Mouse (Mus musculus) forebrain, embryonic 13.5 days (tissue): ENCODE results near the gene Clca3a1. TPM values are rescaled to one million over a fixed set of nuclear protein-coding genes. Genes with fewer than 3 reads are reported as not detected.

Experiments used
- ATAC-seq: fragments of 200-750 bp; cut with Nextera tagmentation; 2 replicates; pipeline ENCODE4 v1.8.0; 2017
- H3K27ac ChIP-seq: fragments of 300-500 bp; sonication (generic); 2 replicates; pipeline ENCODE4 v1.5.1; 2015; ENCODE audit warnings: inconsistent platforms, mild to moderate bottlenecking, moderate library complexity
- H3K27me3 ChIP-seq: fragments of 300-500 bp; sonication (generic); 2 replicates; pipeline ENCODE4 v1.6.1; 2015; ENCODE audit warnings: mild to moderate bottlenecking, inconsistent platforms
- H3K36me3 ChIP-seq: fragments of 300-500 bp; sonication (generic); 2 replicates; pipeline ENCODE4 v1.6.1; 2015; ENCODE audit warnings: mild to moderate bottlenecking, inconsistent platforms; ENCODE audit not compliant: poor library complexity, severe bottlenecking
- H3K4me1 ChIP-seq: fragments of 300-500 bp; sonication (generic); 2 replicates; pipeline ENCODE4 v1.6.1; 2015; ENCODE audit warnings: inconsistent platforms
- H3K4me2 ChIP-seq: fragments of 300-500 bp; sonication (generic); 2 replicates; pipeline ENCODE4 v1.6.1; 2015; ENCODE audit warnings: inconsistent platforms, mild to moderate bottlenecking, moderate library complexity
- H3K4me3 ChIP-seq: fragments of 300-500 bp; sonication (generic); 2 replicates; pipeline ENCODE4 v1.5.1; 2015; ENCODE audit warnings: mild to moderate bottlenecking, inconsistent platforms
- H3K9ac ChIP-seq: fragments of 300-500 bp; sonication (generic); 2 replicates; pipeline ENCODE4 v1.6.1; 2015; ENCODE audit warnings: mild to moderate bottlenecking, inconsistent platforms
- H3K9me3 ChIP-seq: fragments of 300-500 bp; sonication (generic); replicated peaks from 2 replicates; pipeline ENCODE4 v1.6.1; 2016; ENCODE audit warnings: inconsistent platforms
- WGBS: fragments of 180-500 bp; shearing (Covaris S2); methylation state at CpG from one replicate; pipeline ENCODE4 v1.1.7; 2015; 5-methylcytosine and 5-hydroxymethylcytosine counted together
- polyA plus RNA-seq: library from polyadenylated mRNA; unstranded; fragments of >200 nt; fragmentation: Nextera tagmentation; extraction: Ambion mirVana; gene quantifications from 2 replicates; pipeline ENCODE4 v1.2.1, GENCODE M21; 2015

Clca3a1 gene
- polyA plus RNA-seq, 1 experiment from 2014 or later, result 0.12 TPM

DNA sequence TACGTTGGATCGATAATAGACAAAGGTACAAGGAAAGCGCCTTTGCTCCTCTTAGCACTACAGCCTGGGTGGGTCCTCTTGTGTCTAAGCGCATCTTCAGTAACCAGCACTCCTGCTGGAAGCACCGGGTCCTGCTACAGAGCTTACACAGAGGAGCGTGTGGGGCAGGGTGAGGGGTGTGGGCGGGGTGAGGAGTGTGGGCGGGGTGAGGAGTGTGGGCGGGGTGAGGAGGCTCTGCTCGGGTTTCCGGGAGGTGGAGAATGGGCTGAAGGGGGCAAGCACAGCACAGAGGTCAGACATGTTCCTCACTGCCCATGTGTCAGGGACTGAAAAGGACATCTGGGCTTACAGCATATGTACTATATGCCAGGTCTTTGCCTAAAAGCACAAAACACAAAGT lies 71.5 kb downstream of the Clca3a1 start:
- Histone ChIP-seq H3K9me3 (no peaks in the 10 kb centered on the region), H3K4me2 (no peak overlapping the region)
- WGBS, result 12% methylated on average over 11 of the region's 11 CpGs

DNA sequence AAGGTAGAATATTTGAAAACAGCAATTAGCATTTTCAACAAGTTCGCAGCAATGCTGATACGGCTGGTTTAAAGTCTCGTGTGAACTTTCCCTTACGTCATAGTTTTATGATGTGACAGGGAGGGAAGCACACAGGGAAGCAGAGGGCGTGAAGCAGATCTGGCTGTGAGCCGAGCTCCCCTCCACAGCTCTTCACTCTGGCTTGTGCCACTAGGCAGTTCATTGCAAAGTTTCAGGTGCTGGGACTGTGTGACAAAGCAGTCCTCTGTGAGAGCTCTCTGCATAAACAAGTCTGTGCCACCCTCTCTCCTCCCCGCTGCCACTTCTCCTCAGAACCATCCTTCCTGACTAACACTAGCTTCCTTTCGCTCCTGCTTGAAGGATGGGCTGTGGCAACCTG lies 72.5 kb downstream of the Clca3a1 start:
- WGBS, result 83% methylated on average over 8 of the region's 8 CpGs
- H3K36me3 ChIP-seq, result peaks cover 41% of the 10 kb centered on the region
- H3K4me3 ChIP-seq, result no peak overlapping the region
- H3K4me2 ChIP-seq, result no peak overlapping the region
- H3K4me1 ChIP-seq, result no peaks in the 10 kb centered on the region
- no peaks in the 10 kb centered on the region for H3K9me3 ChIP-seq
- no peak for ATAC-seq
- no peak overlapping the region for H3K27ac ChIP-seq
- H3K9ac ChIP-seq, result no peak overlapping the region; the same call in 1 of the 2 replicates
- H3K27me3 ChIP-seq, result no peaks in the 10 kb centered on the region

More for the DNA sequence above, 71.5 kb downstream of the Clca3a1 start:
- Histone ChIP-seq H3K9ac (no peak overlapping the region), H3K27ac (no peak overlapping the region), H3K4me1 (no peaks in the 10 kb centered on the region), H3K36me3 (peaks cover 46% of the 10 kb centered on the region), H3K4me3 (no peak overlapping the region), H3K27me3 (no peaks in the 10 kb centered on the region)
- peak; percentile 73; the same call in 1 of the 2 replicates for ATAC-seq

DNA sequence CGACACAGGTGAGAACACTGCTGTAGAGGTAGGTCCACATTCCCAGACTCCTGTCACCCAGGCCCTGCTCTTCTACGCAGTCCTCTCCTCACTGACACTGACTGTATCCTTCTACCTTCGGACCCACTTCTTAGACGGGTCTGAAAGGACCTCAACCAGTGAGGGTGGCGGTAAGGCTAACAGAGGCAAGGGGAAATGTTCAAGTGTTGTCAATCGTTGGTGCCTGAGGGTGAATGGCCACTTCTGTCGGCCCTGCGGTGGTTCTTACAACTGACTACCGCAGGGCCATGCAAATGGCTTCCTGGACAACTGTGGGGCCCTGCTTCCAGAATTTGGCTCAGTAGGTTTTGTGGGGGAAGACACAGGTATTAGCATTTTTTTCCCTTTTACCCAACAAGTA lies 73.2 kb downstream of the Clca3a1 start:
- 87% methylated on average over 9 of the region's 9 CpGs for WGBS
- H3K27me3 ChIP-seq, result no peaks in the 10 kb centered on the region
- no peak overlapping the region for H3K9ac ChIP-seq
- no peaks in the 10 kb centered on the region for H3K9me3 ChIP-seq
- no peak for ATAC-seq
- peaks cover 35% of the 10 kb centered on the region; the same call in 1 of the 2 replicates for H3K36me3 ChIP-seq
- no peak overlapping the region for H3K4me2 ChIP-seq
- H3K4me1 ChIP-seq, result no peaks in the 10 kb centered on the region
- no peak overlapping the region for H3K27ac ChIP-seq
- no peak overlapping the region for H3K4me3 ChIP-seq

DNA sequence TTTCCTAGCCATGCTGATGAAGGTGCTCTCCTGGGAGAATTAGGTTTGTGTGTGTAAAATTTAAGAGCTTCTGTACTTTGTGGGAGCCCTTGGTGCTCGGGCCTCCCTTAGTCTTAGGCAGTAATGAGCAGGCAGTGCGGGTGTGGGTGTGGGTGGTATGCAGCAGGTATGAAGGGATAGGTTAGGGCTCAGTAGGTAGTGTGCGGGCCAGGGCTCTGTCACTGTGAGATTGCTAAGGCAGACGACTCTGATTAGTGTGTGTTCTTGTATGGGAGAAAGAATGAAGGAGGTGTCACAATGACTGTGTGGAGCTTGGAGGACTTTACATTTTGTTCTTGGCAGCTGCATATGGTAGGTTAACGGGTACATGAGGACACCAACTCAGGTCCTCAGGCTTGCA lies 74.6 kb downstream of the Clca3a1 start:
- no peaks in the 10 kb centered on the region for H3K27me3 ChIP-seq
- H3K4me3 ChIP-seq, result no peak overlapping the region
- no peak overlapping the region for H3K9ac ChIP-seq
- no peak for ATAC-seq
- H3K36me3 ChIP-seq, result peaks cover 33% of the 10 kb centered on the region; the same call in 1 of the 2 replicates
- no peaks in the 10 kb centered on the region for H3K9me3 ChIP-seq
- WGBS, result 92% methylated on average over 5 of the region's 5 CpGs
- no peaks in the 10 kb centered on the region for H3K4me1 ChIP-seq
- H3K27ac ChIP-seq, result no peak overlapping the region
- H3K4me2 ChIP-seq, result no peak overlapping the region

DNA sequence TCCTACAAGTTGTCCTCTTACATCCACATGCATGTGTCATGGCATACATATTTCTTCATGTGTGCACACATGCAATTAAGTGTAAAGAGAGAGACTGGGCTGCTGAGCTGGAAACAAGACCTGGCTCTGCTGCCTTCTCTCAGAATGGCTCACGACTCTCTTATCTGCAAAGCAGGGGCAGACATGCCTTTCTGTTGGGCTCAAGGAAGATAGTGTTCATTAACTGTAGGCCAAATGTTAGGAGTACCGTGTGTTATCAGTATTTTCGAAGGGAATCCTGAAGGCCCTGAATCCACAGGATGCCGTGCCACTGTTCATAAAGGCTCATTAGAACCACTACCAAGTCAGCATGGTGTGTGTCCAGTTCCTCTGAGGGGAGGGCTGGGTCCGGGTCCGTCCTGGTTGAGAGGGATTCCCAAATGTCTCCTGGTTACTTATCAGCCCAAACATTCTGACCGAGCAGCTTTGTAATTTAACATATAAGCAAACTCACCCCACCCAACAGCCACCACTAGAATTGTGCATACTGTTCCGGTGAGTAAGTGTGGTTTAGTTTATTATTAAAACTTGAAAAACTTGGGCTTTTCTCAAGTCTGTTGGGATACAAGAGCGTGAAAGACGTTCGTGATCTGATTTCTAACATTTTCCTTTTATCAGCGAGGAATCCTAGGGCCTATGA lies 77.5 kb downstream of the Clca3a1 start:
- Histone ChIP-seq H3K9me3 (no peaks in the 10 kb centered on the region), H3K27me3 (no peaks in the 10 kb centered on the region), H3K27ac (no peak overlapping the region), H3K4me2 (no peak overlapping the region), H3K36me3 (peaks cover 23% of the 10 kb centered on the region; the same call in 1 of the 2 replicates), H3K4me1 (no peaks in the 10 kb centered on the region), H3K4me3 (no peak overlapping the region), H3K9ac (no peak overlapping the region)
- ATAC-seq, result no peak
- 96% methylated on average over 12 of the region's 12 CpGs for WGBS

DNA sequence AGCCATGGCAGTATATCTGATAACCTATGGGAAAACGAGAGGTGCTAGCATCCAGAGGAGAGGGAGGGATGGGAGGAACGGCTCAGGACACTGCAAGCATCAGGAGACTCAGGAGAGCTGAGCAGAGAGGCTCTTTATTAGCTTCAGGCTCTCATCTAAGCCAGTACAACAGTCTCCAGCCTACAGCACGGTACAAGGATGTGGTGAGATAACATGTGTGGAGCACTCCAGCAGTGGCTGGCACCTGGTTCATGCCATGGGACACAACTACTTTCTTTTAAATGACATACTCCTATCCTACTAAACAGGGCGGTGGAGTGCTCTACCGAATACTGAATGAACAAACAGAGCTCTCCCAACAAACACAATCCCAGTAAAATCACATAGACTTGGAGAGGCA lies 79.2 kb downstream of the Clca3a1 start:
- no peak for ATAC-seq
- Histone ChIP-seq H3K4me2 (no peak overlapping the region), H3K9me3 (no peaks in the 10 kb centered on the region), H3K36me3 (peaks cover 15% of the 10 kb centered on the region; the same call in 1 of the 2 replicates), H3K4me1 (no peaks in the 10 kb centered on the region), H3K9ac (no peak overlapping the region), H3K27me3 (no peaks in the 10 kb centered on the region), H3K27ac (no peak overlapping the region), H3K4me3 (no peak overlapping the region)
- WGBS, result 84% methylated on average over 5 of the region's 5 CpGs

DNA sequence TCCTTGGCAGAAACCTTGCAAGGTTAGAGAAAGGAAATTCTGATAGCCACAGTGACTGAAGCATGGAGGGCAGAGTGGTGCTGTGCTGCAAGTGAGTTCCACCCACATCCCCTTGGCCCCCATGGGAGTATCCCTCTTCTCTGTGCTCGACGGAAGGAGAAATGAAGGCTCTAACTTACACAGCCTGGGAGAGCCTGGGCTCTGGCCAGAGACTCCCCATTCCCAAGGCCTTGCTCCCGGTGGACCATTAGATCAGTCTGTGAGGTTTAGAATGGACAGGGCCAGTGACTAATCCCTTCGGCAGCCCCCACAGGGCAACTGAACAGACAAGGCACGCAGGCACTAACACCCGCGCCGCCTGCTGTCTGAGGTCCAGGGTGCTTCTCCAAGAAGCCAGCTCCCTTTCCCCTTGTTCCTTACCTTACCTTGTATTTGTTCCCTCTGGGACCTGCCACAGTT lies 81.0 kb downstream of the Clca3a1 start:
- H3K4me2 ChIP-seq, result no peak overlapping the region
- no peaks in the 10 kb centered on the region for H3K4me1 ChIP-seq
- H3K4me3 ChIP-seq, result no peak overlapping the region
- 87% methylated on average over 8 of the region's 8 CpGs for WGBS
- H3K36me3 ChIP-seq, result peaks cover 6% of the 10 kb centered on the region; the same call in 1 of the 2 replicates
- H3K9me3 ChIP-seq, result no peaks in the 10 kb centered on the region
- ATAC-seq, result no peak
- no peak overlapping the region for H3K27ac ChIP-seq
- no peaks in the 10 kb centered on the region for H3K27me3 ChIP-seq
- H3K9ac ChIP-seq, result no peak overlapping the region

Other genes with a start within 250 kb of the Clca3a1 start
- 23.3 and 26.2 TPM in 2 replicates for gene Hs2st1, start 190.8 kb downstream of the Clca3a1 start, polyA plus RNA-seq
- gene Selenof, start 190.7 kb downstream of the Clca3a1 start, polyA plus RNA-seq, result 560 and 579 TPM in 2 replicates
- gene Sh3glb1, start 40.6 kb downstream of the Clca3a1 start, polyA plus RNA-seq, result 87.4 and 95.6 TPM in 2 replicates
- 0.08 TPM in 1 of 2 replicates, not detected in the other for gene Clca3a2, start 58.5 kb upstream of the Clca3a1 start, polyA plus RNA-seq
- gene Clca3b, start 88.4 kb upstream of the Clca3a1 start, polyA plus RNA-seq, result not detected in 2 replicates
- not detected in 2 replicates for gene Clca4b, start 171.6 kb upstream of the Clca3a1 start, polyA plus RNA-seq
- gene Clca4a, start 214.1 kb upstream of the Clca3a1 start, polyA plus RNA-seq, result not detected in 2 replicates